Mouse (Mus musculus) layer of hippocampus, postnatal 25 days (tissue): ENCODE data around the gene Pkd2. TPM values are rescaled to one million over a fixed set of nuclear protein-coding genes. Genes with fewer than 3 reads are reported as not detected.

Experiments
- DNase-seq, 2 experiments: peaks; one replicate each; pipeline ENCODE4 v3.0.0; 2022; ENCODE audit warnings: mixed read lengths in 2 of 2, low spot score in 1 of 2; ENCODE audit errors: extremely low spot score in 1 of 2
- total RNA-seq, 2 experiments: library from RNA; stranded (reverse); gene quantifications; 2 replicates each; pipeline ENCODE4 v1.2.3; 2021

Gene Pkd2
- total RNA-seq, 2 experiments from 2014 or later: 28.3 to 34.0 TPM

DNA sequence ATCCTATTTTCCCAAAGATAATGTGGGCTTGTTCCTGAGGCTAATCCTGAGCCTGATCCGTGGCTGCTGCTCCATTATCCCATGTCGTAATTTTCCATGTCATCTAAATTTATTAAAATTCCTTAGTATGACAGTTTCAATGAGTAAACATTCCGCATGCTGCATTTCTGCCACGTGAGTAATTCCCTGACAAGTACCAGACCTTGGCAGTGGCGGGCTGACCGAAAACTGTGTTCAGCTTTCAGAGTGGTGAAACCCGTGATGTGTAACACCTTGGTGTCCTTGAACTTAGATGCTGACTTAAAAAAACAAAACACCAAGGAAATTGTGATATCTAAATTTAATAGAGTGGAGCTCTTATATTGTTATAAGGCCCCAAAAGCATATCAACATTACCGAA, 6.0 kb downstream of the Pkd2 start:
- no peak for DNase-seq

DNA sequence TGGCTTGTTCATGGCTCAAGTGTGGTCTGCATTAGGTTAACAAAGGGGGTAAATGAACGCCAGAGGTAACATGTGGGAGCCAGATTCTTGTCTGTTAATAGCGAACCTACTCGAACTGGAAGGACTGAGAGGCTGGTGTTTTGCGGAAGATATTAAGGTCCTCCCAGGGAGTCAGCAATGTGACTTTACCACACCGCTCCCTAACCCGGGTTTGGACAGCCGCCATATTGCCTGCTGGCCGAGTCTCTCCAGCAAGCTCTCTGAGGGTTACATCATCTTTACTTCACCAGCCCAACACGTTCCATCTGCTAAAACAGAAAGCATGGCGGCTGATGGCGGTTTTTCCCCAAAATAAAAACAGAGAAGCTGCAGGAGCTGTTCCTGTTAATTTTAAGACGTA, 6.5 kb downstream of the Pkd2 start:
- DNase-seq: peak; percentile 31 to 39

DNA sequence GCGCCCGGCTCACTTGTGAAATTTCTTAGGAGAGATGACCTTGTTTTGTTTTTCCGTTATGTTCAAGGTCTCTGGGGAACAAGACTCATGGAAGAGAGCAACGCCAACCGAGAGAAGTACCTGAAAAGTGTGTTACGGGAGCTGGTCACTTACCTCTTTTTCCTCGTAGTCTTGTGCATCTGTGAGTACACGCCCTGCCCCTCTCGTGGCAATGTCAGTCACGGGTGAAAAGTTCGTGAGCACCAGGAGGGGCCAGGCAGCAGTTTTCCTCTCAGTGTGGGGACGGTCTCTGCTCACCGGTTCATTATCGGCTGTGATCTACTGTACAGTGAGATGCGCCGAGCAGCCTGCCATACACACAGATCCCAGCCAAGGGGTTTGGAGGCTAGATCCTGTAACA, 7.6 kb downstream of the Pkd2 start:
- no peak for DNase-seq

DNA sequence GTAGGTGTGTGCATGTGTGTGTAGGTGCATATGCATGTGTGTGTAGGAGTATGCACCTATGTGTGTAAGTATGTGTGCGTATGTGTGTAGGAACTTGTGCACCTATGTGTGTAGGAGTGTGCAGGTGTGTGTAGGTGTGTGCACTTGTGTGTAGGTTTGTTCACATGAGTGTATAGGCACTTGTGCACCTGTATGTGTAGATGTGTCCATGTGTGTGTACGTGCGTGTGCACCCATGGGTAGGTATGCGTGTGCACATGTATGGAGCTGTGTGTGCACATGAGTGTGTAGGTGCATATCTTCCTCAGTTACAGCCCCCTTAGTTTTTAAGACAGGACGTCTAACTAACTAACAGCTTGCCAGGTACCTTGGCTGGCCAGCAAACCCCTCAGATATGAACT, 9.3 kb downstream of the Pkd2 start:
- no peak for DNase-seq

DNA sequence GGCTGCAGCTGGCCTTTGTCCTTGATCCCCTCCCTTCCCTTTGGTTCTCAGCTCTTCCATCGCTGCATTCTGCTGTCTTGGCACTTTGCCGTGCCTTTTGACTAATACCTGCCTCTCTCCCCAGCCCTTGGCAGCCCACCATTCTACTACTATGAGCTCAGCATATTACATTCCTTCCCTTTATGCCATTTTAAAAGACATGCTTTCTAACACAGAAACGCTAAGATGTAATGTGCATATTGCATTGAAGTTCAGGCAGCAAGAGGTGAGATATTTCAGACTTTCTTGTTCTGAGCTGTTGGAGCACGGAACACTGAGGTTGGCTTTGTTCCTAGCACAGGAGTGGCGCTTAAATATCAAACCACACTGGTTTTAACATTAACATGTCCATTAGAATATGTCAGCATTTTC, 11.7 kb downstream of the Pkd2 start:
- DNase-seq: no peak

DNA sequence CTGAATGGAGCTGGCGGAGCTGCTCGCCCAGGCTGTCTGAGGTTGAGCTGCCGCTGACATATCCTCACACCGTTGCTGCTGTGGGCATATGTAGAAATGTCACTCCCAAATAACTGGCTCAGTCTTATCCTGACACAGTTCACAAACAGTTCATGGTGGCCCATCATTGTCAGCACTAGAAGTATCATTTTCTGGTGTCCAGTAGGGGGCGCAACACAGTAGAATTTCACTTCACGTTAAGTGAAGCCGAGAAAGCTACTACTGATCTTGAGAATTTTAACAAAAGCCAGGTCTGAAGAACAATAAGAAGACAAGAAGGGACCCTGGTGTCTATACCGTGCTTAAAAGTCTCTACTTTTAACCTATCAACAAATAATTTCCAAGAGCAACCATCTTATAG, 13.1 kb downstream of the Pkd2 start:
- peak in 1 of 2 experiments; percentile 54 for DNase-seq

DNA sequence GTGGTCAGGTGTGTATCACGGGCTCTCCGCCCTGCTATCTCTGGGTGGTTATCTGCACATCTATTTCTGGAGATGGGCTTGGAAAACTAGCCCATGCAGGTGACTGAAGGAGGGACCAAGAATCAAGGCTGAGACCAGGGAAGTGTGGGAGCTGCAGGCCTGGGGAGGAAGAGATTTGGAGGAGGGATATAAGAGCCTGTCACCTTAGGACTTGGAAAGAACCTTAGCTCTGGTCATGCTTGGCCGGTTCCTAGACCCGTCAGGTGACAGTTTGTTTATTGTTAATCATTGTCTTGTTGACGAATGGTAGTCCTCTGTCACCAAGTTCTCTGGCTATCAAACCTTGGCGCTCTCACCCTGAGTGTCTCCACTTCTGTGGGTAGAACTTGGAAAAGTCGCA, 21.1 kb downstream of the Pkd2 start:
- no peak for DNase-seq

DNA sequence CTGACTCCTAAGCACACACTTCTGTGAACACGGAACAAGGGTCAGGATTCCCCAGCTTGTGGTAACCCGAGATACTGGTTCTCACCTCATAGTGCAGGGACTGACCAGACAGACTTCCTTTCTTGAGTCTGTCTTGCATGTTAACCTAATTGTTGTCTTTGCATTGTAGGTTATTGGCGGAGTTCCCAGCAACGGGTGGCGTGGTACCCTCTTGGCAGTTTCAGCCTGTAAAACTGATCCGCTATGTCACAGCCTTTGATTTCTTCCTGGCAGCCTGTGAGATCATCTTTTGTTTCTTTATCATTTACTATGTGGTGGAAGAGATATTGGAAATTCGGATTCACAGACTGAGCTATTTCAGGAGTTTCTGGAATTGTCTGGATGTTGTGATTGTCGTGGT, 23.6 kb downstream of the Pkd2 start:
- no peak for DNase-seq

DNA sequence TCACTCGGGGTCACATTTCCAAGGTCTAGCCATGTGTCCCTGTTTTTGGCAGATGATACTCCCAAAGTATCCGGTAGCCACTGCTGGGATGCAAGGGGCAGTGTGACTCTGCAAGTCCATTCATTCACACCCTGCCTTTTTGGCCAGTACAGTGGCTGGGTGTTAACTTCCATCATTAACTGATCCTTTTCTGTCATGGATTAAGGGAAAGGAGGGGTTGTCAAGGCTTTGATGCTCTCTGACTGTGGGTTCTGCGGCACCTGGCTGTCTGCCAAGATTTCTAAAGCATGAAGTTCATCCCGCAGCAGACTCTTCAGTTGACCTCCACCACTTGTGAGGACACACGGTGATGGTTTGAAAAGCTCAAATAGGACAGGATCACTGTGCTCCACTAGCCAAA, 32.3 kb downstream of the Pkd2 start:
- DNase-seq: no peak

DNA sequence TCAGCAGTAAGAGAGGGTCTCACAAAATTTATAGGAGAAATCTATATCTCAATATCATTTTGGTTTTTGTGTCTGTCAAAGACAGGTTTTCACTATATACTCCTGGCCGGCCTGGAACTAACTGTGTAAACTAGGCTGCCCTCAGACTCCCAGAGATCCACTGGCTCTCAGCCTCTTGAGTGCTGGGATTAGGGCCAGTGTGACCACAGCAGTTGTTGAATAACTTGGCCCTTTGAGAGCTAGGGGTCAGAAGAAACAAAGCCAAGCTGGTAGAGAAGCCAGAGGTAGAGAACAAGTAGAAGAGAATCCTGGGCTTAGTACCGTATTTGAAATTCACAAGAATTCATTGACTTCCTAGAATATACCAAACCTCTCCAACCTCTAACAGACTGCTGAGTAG, 45.6 kb downstream of the Pkd2 start:
- no peak for DNase-seq

DNA sequence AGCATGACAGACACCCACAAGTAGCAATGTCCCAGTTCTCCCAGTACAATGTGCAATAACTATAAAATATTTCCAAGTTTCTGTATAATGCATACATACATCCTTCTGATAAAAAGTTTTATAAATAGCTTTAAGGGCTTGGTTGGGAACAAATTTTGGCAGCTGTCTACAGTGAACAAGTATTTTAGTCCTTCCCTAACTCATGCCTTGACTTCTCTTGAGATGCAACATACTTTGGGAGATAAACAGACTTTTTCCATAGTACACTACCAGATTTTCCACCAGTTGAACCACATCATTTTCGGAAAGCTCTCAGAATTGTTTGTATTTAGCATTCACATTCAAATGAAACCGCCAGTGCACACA, 48.6 kb downstream of the Pkd2 start:
- DNase-seq: no peak

DNA sequence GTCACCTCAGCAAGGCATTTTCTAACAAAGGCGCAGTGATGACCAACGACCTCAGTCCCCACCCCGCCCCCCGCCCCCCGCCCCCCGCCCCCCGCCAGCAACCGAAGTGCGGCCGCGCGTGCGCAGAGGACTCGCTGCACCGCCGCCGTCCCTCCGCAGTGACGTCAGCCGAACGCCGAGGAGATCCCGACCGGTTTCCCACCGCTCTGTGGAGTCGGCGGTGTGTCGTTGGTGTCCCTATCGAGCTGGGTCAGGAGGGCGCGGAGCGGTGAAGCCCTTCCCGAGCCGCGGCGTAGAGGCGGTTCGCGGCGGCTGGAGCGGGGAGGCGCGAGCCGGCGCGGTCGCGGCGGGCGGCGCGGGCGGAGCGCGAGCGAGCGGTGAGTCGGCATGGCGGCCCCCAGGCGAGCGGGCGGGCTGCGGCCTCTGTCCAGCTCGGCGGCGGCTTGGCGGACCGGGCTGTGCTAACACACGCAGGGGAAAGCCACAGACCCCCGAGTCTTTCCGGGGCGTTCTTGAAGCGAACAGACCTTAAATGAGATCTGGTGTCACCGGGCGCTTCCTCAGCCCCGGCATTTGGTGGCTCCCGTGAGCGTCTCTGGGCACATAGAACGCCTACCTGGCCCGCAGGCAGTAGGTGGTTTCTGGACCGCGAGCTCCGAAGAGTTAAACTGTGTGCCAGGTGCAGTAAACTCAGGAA, 49.1 kb downstream of the Pkd2 start, which contains the start of gene BC005561:
BC005561 (plus strand) TSS at position 158 of the 697 bp plus-strand sequence.
- peak; percentile 80 to 87 for DNase-seq

DNA sequence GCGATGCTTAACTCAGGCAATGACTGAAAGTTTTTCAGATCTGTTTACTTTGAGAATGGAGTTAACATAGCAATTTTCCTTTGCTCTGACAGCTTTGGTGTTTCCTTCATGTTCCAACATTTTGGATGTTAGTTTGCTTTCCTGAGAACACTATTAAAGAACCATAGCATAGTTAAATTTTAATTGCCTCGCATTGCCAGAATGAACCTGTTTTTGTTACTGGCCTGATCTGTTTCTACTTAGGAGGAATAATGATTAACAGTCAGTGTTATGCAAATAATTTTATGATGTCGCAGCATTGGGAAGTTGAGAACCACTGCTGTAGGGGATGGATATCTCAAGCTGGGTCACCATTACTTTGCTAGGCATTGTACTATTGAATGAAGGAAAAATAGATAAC, 52.0 kb downstream of the Pkd2 start:
- DNase-seq: no peak

DNA sequence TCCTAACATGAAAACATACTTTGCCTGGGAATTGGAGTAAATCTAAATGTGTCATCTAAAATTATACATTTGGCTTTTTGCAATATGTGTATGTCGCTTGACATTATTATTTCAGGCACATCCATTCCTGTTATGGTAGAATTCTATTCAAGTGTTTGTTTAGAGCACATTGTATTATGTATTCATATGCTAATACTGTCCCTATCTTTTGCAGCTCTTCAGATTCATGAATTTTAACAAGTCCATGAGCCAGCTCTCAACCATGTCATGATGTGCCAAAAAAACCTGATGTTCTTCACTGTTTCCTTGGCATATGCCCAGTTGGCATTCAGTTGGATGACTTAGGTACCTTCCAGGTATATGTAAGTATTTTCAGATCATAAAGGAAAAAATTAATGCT, 79.4 kb downstream of the Pkd2 start:
- DNase-seq: no peak

DNA sequence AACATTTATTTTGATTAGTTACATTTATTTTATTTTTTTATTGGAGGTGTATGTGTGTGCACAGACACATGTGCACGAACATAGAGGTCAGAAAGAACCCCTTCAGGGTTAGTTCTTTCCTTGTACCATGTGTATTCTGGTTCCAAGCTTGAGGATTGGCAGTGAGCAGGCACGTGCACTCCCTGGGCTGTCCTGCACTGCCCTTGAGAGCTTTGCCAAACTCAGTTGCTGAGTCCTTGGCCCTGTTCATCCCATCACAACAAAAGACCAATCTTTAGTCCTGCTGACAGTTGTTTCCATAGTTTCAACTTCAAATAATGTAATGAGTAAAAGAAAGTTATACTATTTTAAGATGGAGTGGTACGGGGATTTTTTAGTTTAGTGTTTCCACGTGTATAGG, 80.1 kb downstream of the Pkd2 start:
- DNase-seq: no peak

Other genes starting within 250 kb of the Pkd2 start
- under 1 TPM; 0.16 to 0.30 TPM for gene Ibsp, start 160.3 kb upstream of the Pkd2 start, total RNA-seq
- not detected for gene Mepe, start 134.1 kb upstream of the Pkd2 start, total RNA-seq
- gene Spp1, start 24.3 kb upstream of the Pkd2 start, total RNA-seq: 1 to 10 TPM; 2.0 to 3.6 TPM
- gene BC005561, start 48.9 kb downstream of the Pkd2 start, total RNA-seq: 10 to 100 TPM; 10.2 to 15.5 TPM